Mouse (Mus musculus) hindbrain, embryonic 16.5 days (tissue): ENCODE data around the gene Tspan18. TPM values are rescaled to one million over a fixed set of nuclear protein-coding genes. Genes with fewer than 3 reads are reported as not detected.

ENCODE experiments used
- ATAC-seq: fragments of 200-750 bp; cut with Nextera tagmentation; 2 replicates; pipeline ENCODE4 v1.8.0; 2017; ENCODE audit warnings: moderate TSS enrichment, moderate library complexity
- H3K27ac ChIP-seq: fragments of 300-500 bp; sonication (generic); 2 replicates; pipeline ENCODE4 v1.5.1; 2014; ENCODE audit warnings: low read depth, mild to moderate bottlenecking, control low read depth, low read length, moderate library complexity
- H3K27me3 ChIP-seq: fragments of 300-500 bp; sonication (generic); replicated peaks from 2 replicates; pipeline ENCODE4 v1.6.1; 2014; ENCODE audit warnings: low read length; ENCODE audit not compliant: control insufficient read depth, insufficient read depth
- H3K36me3 ChIP-seq: fragments of 300-500 bp; sonication (generic); 2 replicates; pipeline ENCODE4 v1.6.1; 2014; ENCODE audit warnings: mild to moderate bottlenecking, low read length, moderate library complexity, mixed read lengths; ENCODE audit not compliant: control insufficient read depth, insufficient read depth
- H3K4me1 ChIP-seq: fragments of 300-500 bp; sonication (generic); 2 replicates; pipeline ENCODE4 v1.6.1; 2014; ENCODE audit warnings: low read depth, low read length; ENCODE audit not compliant: control insufficient read depth, insufficient read depth
- H3K4me2 ChIP-seq: fragments of 300-500 bp; sonication (generic); 2 replicates; pipeline ENCODE4 v1.6.1; 2014; ENCODE audit warnings: mild to moderate bottlenecking, low read length, control low read depth, moderate library complexity
- H3K4me3 ChIP-seq: fragments of 300-500 bp; sonication (generic); 2 replicates; pipeline ENCODE4 v1.5.1; 2014; ENCODE audit warnings: mild to moderate bottlenecking, low read length, control low read depth, moderate library complexity
- H3K9ac ChIP-seq: fragments of 300-500 bp; sonication (generic); 2 replicates; pipeline ENCODE4 v1.6.1; 2014; ENCODE audit warnings: low read depth, mild to moderate bottlenecking, control low read depth, low read length, moderate library complexity
- H3K9me3 ChIP-seq: fragments of 300-500 bp; sonication (generic); 2 replicates; pipeline ENCODE4 v1.6.1; 2014; ENCODE audit warnings: mild to moderate bottlenecking, low read length, moderate library complexity; ENCODE audit not compliant: control insufficient read depth
- WGBS: fragments of 180-500 bp; shearing (Covaris S2); extraction: QIAGEN DNeasy Blood & Tissue Kit; methylation state at CpG from one replicate; pipeline ENCODE4 v1.1.7; 2014; 5-methylcytosine and 5-hydroxymethylcytosine counted together
- polyA plus RNA-seq: library from polyadenylated mRNA; unstranded; fragments of >200 nt; fragmentation: Nextera tagmentation; extraction: Ambion mirVana; gene quantifications from 2 replicates; pipeline ENCODE4 v1.2.1, GENCODE M21; 2015

The Tspan18 gene
- polyA plus RNA-seq, 1 experiment from 2014 or later: 15.7 TPM

DNA sequence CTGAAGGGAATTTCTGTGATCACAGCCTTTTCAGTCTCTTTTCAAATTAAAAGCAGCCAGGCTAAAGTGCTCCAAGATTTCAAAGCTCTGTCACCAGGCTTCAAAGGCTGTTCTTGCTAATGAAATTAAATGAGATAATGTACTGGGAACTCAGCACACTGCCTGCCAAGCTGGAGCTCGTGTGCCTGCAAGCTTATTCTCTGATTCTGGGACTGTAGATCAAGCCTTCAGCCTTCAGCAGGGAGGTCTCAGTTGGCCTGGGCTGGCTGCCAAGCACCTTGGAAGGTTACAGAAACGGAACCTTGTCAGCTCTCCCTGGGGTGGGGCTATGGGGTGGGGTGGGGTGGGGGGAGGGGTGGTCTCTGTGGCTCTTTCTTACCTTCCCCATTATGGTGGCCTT is 171.0 kb downstream of the Tspan18 start:
- no peak overlapping the region for H3K9ac ChIP-seq
- 9% methylated on average over 2 of the region's 2 CpGs for WGBS

DNA sequence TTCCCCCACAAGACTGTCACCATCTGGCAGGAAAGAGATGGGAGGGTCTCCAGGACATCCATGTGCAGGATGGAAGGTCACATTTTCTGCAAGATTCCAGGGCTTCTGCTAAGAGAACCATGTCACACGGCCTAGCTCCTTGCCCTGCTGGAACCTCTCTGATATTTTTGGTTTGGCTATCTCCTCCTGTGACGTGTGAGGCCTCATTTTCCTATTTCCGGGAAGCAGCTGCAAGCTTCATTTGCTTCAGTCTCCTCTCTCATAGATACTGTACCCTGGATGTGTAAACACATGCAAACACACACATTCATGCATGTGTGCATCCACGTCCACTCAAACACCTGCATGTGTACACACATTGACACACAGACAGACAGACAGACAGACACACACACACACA is 171.5 kb downstream of the Tspan18 start:
- no peak overlapping the region for H3K9ac ChIP-seq
- no peaks in the 10 kb centered on the region for H3K27me3 ChIP-seq
- no peak overlapping the region for H3K27ac ChIP-seq
- H3K4me2 ChIP-seq: no peak overlapping the region
- WGBS: 81% methylated on average over 4 of the region's 4 CpGs
- ATAC-seq: no peak
- H3K9me3 ChIP-seq: no peaks in the 10 kb centered on the region
- peaks cover 2% of the 10 kb centered on the region for H3K4me1 ChIP-seq
- H3K36me3 ChIP-seq: no peaks in the 10 kb centered on the region
- no peak overlapping the region for H3K4me3 ChIP-seq

More for the DNA sequence above, 171.0 kb downstream of the Tspan18 start:
- ATAC-seq: no peak
- Histone ChIP-seq H3K36me3 (no peaks in the 10 kb centered on the region), H3K4me2 (no peak overlapping the region), H3K27ac (no peak overlapping the region), H3K27me3 (no peaks in the 10 kb centered on the region), H3K9me3 (no peaks in the 10 kb centered on the region), H3K4me1 (peaks cover 2% of the 10 kb centered on the region), H3K4me3 (no peak overlapping the region)

DNA sequence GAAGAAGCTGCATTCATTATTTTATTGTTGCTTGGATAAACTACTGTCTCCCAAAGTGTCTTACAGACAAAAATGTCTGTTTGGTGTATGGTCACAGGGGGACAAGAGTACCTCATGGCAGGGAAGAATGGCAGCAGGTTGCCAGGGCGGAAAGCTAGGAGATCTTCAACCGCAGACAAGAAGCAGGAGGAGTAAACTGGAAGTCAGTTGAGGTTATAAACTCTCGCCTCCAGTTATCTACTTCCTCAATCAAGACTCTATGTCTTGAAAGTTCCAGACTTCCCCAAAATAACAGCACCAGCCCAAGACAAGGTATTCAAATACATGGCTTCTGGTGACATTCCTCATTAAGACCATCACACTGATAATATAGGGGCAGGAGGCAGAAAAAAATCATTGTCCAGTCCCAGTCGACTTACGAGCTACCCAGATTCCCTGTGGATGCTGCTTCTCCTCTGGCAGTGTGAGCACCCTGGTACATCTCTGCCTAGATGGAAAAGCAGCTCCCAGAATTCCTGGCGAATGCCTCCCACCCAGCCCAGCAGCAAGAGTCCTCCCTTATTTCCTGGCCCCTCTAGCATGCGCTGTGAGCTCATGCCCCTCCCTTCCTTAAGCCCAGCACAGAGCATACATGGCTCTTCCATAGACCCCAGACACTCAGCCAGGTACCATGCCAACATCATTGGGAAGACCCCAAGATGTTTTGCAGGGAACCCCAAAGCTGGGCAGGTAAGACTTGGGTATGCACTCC is 172.2 kb downstream of the Tspan18 start:
- Histone ChIP-seq H3K9ac (no peak overlapping the region), H3K36me3 (no peaks in the 10 kb centered on the region), H3K4me2 (no peak overlapping the region), H3K4me3 (no peak overlapping the region), H3K27ac (no peak overlapping the region), H3K9me3 (no peaks in the 10 kb centered on the region), H3K27me3 (no peaks in the 10 kb centered on the region), H3K4me1 (peaks cover 2% of the 10 kb centered on the region)
- 89% methylated on average over 7 of the region's 7 CpGs for WGBS
- no peak for ATAC-seq

DNA sequence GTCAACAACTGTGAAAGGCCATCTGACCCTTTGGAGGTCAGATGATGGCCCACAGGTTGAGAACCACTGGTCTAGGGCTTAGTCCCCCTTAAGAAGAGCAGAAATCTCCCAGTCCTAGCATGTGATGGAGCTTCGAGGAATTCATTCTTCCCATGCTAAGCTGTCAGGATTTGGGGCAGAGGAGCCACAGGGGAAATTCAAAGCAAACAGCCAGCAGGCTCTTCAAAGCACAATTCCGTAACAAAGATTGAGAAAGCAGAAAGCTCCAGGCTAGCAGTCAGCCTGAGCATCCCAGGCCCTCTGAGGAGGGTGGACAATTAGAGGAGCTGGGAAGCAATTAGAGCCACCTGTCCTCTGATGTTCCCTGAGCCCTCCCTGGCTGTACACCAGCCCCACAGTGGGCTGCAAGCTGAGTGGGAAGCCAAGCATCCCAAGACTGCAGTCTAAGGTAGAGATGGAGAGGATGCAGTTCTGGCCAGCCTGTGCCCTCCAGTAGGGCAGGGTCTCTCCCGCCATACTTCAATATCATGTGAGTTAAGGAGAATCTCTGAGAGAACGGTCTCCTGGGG is 173.8 kb downstream of the Tspan18 start:
- no peak overlapping the region for H3K4me3 ChIP-seq
- peaks cover 2% of the 10 kb centered on the region; the same call in 1 of the 2 replicates for H3K4me1 ChIP-seq
- ATAC-seq: peak; percentile 60; the same call in 1 of the 2 replicates
- no peak overlapping the region for H3K9ac ChIP-seq
- no peaks in the 10 kb centered on the region for H3K36me3 ChIP-seq
- no peaks in the 10 kb centered on the region for H3K27me3 ChIP-seq
- H3K4me2 ChIP-seq: no peak overlapping the region
- H3K27ac ChIP-seq: no peak overlapping the region
- H3K9me3 ChIP-seq: no peaks in the 10 kb centered on the region
- 69% methylated on average over 4 of the region's 4 CpGs for WGBS

DNA sequence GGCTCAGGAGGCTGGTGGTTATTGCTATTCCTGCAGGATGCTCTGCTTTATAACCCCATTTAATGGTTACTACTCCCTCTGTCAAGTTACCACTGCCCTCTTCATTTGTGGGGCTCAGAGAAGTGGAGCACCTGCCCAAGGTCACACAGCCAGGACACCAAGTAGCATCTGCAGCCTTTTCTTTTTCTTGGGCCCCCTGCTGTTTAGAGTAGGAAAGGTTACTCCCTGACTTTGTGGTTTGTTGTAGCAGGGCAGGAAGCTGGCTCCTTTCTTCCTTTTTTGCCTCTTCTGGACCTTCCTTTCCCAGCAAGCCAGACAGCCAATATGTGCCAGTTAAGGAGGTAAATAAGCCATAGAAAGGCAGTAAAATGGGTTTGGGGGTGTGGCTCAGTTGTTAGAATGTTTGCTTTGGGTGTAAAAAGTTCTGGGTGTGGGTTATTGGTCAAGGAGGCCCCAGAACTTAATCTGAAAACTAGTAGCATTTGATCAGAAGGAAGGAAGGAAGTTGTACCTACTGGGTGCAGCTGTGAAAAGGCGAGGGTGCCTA is 179.7 kb downstream of the Tspan18 start:
- Histone ChIP-seq H3K9me3 (no peaks in the 10 kb centered on the region), H3K27ac (no peak overlapping the region), H3K36me3 (no peaks in the 10 kb centered on the region), H3K4me3 (no peak overlapping the region), H3K4me1 (peaks cover 15% of the 10 kb centered on the region), H3K27me3 (no peaks in the 10 kb centered on the region), H3K9ac (no peak overlapping the region), H3K4me2 (no peak overlapping the region)
- 79% methylated on average over 1 of the region's 1 CpGs for WGBS
- no peak for ATAC-seq

DNA sequence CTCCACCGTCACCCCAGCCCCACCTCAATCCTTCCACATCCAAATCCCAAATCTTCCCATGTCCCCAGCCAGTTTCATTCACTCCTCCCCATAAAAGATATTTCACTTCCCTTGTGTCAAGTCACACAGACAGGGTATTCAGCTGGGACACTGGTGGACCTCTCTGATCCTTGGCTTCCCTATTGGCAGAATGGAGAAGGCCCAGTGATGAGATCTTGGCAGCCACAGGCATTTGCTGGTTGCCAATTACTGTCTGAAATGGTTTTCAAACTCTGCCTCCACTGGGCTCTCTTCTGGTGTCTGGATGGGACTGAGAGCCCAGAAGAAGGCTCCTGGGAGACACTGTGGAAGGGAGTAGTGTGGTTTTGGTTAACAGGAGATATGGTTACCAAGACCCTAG is 180.5 kb downstream of the Tspan18 start:
- H3K4me1 ChIP-seq: peaks cover 15% of the 10 kb centered on the region
- H3K36me3 ChIP-seq: no peaks in the 10 kb centered on the region
- no peak overlapping the region for H3K4me3 ChIP-seq
- no peak overlapping the region for H3K9ac ChIP-seq
- 91% methylated on average over 1 of the region's 1 CpGs for WGBS
- no peak for ATAC-seq
- no peaks in the 10 kb centered on the region for H3K9me3 ChIP-seq
- H3K27ac ChIP-seq: no peak overlapping the region
- H3K4me2 ChIP-seq: no peak overlapping the region
- H3K27me3 ChIP-seq: no peaks in the 10 kb centered on the region

DNA sequence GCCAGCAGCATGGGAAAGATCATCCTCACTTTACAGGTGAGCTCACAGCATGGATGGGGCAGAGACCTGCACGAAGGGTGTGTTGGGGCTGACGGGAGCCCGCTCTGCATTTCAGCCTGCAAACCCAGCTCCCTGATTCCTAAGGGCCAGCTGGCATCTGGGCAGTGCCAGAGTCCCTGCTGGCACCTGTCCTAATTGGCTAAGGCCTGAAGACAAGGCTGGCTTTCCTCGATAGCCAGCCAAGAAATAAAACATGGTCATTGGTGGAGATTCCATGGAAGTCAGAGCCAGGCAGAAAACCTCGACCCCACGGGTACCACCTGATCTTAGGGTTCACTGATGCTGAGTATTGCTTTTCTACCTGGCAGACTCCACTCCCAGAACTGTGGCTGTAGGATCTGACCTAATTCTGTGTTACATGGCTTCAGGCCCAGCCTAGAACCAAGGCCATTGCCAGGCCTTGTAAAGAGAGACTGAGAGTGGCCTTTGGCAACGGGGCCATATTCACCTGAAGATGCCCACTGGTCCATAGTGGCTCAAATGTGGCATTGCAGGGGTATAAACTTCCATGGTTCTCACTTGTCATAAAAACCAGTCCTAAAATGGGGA is 181.3 kb downstream of the Tspan18 start:
- no peaks in the 10 kb centered on the region for H3K9me3 ChIP-seq
- no peaks in the 10 kb centered on the region for H3K36me3 ChIP-seq
- peak; percentile 70 for ATAC-seq
- WGBS: 58% methylated on average over 7 of the region's 7 CpGs
- no peaks in the 10 kb centered on the region for H3K27me3 ChIP-seq
- no peak overlapping the region for H3K4me3 ChIP-seq
- peak overlapping the region; percentile 16; the same call in 1 of the 2 replicates for H3K27ac ChIP-seq
- H3K4me2 ChIP-seq: no peak overlapping the region
- no peak overlapping the region for H3K9ac ChIP-seq
- peaks cover 15% of the 10 kb centered on the region for H3K4me1 ChIP-seq

DNA sequence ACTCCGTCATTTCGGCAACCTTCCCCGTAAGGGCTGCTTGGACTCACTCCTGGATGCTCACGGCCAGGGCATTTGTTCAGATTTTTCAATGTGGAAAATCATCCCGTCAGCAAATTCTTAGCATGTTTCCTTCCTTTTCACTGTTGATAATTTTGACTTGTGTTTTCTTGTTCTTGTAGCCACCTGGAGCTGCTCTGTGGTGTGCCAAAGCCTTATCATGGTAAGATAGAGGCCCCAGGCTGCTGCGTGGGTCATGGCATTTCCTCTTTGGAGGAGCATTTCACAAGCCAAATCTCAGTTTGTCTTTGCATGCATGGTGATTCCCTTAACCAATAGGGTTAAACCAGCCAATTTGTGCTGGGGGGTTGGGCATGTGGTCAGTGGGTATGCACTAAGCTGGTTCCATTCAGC is 182.1 kb downstream of the Tspan18 start:
- no peak overlapping the region for H3K4me2 ChIP-seq
- H3K27me3 ChIP-seq: no peaks in the 10 kb centered on the region
- 68% methylated on average over 6 of the region's 6 CpGs for WGBS
- H3K27ac ChIP-seq: peak overlapping the region; percentile 21; the same call in 1 of the 2 replicates
- peaks cover 15% of the 10 kb centered on the region for H3K4me1 ChIP-seq
- H3K36me3 ChIP-seq: no peaks in the 10 kb centered on the region
- H3K9me3 ChIP-seq: no peaks in the 10 kb centered on the region
- H3K9ac ChIP-seq: no peak overlapping the region
- ATAC-seq: no peak; the same call in 1 of the 2 replicates
- no peak overlapping the region for H3K4me3 ChIP-seq
